Mouse (Mus musculus) brown adipose tissue, adult 24 weeks (tissue): Measurements from ENCODE around the gene Agpat4. TPM values are rescaled to one million over a fixed set of nuclear protein-coding genes. Genes with fewer than 3 reads are reported as not detected.

ENCODE experiments used
- H3K27ac ChIP-seq: fragments of 200-500 bp; replicated peaks from 2 replicates; pipeline ENCODE4 v1.5.1; 2012; ENCODE audit warnings: low read depth, mild to moderate bottlenecking, low read length
- H3K4me1 ChIP-seq: fragments of 200-500 bp; 2 replicates; pipeline ENCODE4 v1.6.1; 2012; ENCODE audit warnings: low read length, mixed read lengths; ENCODE audit not compliant: control insufficient read depth, insufficient read depth, insufficient read length
- H3K4me3 ChIP-seq: fragments of 200-500 bp; 2 replicates; pipeline ENCODE4 v1.5.1; 2012; ENCODE audit warnings: low read depth, mild to moderate bottlenecking, low read length, moderate library complexity; ENCODE audit not compliant: insufficient read depth
- polyA plus RNA-seq: library from polyadenylated mRNA; stranded (reverse); fragments of >200 nt; gene quantifications from 2 replicates; pipeline ENCODE4 v1.2.4, GENCODE M21; 2012; ENCODE audit not compliant: missing spikeins, insufficient read depth, insufficient read length

Gene Agpat4
- polyA plus RNA-seq, 1 experiment: 3.3 TPM

DNA sequence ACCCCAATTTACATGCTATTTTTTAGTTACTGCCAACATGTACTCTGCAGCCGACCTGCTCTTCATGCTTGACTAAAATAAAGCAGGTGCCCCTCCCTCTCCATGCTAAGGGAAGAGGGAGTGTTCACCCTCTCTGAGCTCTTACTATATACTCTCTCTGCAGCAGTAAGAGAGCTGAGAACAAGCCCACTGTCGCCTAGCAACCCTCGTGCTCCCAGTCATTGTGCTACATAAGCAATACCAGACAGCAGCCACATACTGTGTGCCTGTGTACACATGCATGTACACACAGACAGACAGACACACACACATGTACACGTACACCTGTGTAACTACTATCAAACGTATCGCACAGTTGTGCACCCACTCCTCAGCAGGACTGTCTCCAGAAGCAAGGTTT lies 111.7 kb downstream of the Agpat4 start:
- H3K27ac ChIP-seq: no peak overlapping the region
- no peak overlapping the region for H3K4me3 ChIP-seq
- H3K4me1 ChIP-seq: no peaks in the 10 kb centered on the region

DNA sequence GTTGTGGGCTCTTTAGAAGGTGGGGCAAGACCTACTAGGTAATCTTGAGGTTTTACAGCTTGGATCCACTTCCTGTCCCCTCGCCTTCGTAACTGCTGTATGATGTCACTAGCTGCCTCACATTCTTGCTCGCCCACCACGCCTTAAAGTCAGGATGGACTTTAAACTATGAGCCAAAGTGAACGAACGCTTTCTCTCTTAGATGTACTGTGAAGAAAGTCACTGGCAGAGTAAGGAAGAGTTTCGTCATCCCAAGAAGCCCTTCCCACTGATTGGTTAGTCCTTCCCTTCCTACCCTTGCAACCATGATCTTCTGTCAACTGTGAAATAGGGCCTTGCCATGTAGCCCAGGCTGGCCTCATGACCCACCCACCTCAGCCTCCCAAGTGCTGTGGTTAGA lies 112.6 kb downstream of the Agpat4 start:
- no peak overlapping the region for H3K27ac ChIP-seq
- H3K4me3 ChIP-seq: no peak overlapping the region
- H3K4me1 ChIP-seq: no peaks in the 10 kb centered on the region

DNA sequence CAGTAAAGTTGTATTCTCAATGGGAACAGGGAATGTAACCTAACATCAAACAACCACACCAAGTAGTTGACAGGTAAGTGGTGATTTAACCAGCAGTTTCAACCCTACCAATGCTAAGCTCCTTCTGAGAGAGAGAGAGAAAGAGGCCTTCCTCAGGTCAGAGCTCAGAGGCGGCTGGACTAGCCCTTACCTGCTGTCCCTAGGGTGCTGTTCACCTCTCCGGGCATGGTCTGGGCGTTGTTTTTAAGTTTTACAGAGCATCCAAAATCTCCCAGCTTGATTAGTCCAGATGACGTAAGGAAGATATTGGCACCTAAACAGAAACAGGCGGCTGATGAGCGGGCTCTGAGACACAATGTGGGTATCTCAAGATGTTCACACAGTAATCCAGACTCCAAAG lies 114.2 kb downstream of the Agpat4 start:
- no peak overlapping the region for H3K4me3 ChIP-seq
- H3K27ac ChIP-seq: no peak overlapping the region
- H3K4me1 ChIP-seq: no peaks in the 10 kb centered on the region

DNA sequence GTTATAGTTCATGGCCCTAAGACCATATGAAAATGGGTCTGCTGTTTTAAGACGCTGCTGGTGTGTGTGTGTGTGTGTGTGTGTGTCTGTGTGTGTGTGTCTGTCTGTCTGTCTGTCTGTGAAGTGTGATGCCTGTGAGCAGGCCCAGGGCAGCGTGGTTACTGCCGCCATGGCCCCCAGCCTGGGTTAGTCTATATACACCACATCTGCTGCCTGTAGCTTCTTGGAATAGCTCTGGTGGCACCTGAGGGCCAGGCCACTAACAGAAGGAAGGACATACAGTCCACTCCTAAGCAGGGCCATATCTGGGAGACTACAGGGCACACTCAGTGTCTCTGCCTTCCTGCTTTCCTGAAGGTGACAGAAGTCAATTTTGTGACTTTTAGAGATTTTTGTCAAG lies 122.2 kb downstream of the Agpat4 start:
- no peaks in the 10 kb centered on the region for H3K4me1 ChIP-seq
- no peak overlapping the region for H3K27ac ChIP-seq
- no peak overlapping the region for H3K4me3 ChIP-seq

DNA sequence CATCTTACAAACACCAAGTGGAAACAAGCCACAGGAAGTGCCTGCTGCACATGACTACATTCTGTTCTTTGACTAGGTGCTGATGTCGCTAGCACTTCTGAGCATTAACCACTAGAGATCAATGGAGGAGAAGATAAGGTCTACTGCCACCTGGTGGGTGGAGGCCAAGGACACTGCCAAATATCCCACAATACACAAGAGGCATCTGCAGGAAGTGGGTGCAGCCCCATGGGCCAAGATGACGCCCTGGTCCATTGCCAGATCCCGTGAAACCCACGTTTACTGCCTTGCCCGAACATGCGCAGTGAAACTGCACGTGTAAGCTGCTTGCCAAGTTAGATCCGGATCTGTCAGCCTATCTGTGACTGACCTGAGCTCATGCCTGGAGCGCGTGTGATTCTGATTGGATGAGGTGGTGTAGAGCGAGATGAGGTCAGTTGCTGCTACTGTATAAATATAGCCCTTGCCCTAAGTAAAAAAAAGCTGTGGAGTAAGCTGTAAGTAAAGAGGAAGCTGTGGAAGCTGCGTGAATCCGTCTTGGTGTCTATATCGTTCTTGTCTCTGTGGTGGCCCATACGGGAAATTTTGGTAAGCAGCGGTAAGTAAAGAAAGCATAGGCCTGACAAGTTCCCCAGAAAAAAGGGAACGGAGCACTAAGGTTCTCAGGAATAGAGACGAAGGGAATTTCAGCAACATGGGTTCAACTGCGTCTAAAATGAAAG lies 131.4 kb downstream of the Agpat4 start:
- no peak overlapping the region for H3K27ac ChIP-seq
- H3K4me3 ChIP-seq: no peak overlapping the region
- no peaks in the 10 kb centered on the region for H3K4me1 ChIP-seq

DNA sequence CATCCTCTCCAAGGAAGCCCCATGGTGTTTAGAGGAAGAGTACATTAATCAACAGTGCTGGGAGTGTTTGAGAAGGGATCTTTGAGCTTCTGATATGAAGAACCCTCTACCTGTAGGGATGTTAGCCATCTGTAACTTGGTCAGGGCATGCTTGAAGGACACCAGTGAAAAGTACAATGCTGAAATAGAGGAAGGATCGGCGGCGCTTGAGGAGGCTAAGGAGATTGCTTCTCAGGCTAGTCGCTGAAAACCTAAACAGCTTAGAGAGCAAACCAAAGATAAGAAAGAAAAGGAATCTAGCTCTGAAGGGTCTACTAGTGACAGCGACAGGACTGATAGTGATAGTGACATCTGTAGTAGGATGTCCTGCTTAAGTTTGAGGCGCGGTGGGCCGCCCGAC lies 132.1 kb downstream of the Agpat4 start:
- Histone ChIP-seq H3K4me3 (no peak overlapping the region), H3K27ac (no peak overlapping the region), H3K4me1 (no peaks in the 10 kb centered on the region)

DNA sequence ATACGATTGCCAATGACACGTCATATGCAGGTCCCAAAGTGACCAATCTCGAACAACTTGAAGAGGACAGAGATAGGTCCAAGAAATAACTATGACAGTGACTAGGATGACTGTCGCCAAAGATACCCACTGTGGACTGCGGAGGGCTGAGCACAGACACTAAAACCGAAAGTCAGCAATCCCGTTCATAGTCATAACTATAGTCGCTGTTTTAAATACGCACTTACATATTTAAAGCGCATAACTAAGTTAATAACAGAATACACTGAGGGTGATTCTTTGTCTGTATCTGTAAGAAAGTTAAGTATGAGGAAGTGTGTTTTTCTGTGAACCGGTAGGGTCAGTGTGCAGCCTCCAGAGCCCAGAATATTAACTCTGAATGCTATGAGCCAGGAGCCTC lies 137.6 kb downstream of the Agpat4 start:
- H3K4me1 ChIP-seq: no peaks in the 10 kb centered on the region
- H3K4me3 ChIP-seq: no peak overlapping the region
- H3K27ac ChIP-seq: no peak overlapping the region

DNA sequence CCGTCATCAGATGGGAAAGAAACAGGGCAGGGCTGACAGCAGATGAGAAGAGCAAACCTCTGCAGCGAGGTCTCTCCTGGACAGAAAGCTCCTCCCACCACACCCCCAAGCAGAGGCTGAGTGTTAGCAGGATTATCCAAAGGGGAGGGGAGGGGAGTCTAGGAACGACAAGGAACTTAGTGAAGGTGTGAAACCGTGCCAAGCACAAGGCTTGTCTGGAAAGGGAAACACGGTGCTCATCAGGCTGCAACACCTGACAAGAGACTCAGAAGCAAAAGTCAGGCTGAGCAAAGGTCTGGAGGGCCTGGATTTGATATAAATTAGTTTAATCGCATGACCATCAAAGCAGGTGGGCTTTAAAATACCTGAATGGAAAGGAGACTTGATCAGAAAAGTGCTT lies 140.0 kb downstream of the Agpat4 start:
- Histone ChIP-seq H3K4me1 (no peaks in the 10 kb centered on the region), H3K4me3 (no peak overlapping the region)

DNA sequence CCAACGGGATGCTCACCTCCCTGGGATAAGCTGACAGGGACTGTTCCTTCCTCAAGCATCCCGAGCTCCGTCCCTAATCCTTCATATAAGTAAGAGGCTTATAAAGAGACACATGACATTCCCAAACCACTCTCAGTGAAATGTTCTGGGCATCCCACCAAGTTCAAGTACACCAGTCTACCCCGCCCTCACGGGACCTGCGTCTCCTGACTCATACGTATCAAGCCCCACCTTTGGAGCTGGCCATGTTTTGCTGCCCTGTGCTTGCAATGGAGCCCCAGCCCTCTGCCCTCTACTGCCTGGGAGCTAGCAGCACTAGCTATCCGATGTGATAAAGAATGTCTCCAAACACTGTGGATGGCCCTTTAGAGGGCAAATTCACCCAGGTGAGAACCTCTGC lies 141.5 kb downstream of the Agpat4 start:
- Histone ChIP-seq H3K4me1 (no peaks in the 10 kb centered on the region), H3K4me3 (no peak overlapping the region), H3K27ac (no peak overlapping the region)

More for the DNA sequence above, 140.0 kb downstream of the Agpat4 start:
- no peak overlapping the region for H3K27ac ChIP-seq

DNA sequence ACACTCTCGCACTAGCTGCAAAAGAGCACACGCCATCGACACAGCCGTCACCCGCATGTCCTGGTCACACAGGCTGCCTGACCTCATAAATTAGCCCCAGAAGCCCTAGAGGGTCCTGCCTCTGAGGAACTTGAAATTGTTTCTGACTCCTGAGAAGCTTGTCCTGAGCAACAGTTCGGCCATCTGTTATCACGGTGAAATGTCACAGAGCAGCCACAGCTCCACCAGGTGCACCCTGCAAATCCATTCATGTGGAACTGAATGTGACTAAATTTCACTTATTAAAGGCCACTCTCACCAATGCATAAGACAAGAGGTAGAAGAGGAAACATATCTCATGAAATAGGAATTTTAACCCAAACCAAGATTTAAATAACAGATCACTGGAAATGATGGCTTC lies 142.9 kb downstream of the Agpat4 start:
- H3K27ac ChIP-seq: no peak overlapping the region
- peaks cover 2% of the 10 kb centered on the region; the same call in 1 of the 2 replicates for H3K4me1 ChIP-seq
- H3K4me3 ChIP-seq: no peak overlapping the region

DNA sequence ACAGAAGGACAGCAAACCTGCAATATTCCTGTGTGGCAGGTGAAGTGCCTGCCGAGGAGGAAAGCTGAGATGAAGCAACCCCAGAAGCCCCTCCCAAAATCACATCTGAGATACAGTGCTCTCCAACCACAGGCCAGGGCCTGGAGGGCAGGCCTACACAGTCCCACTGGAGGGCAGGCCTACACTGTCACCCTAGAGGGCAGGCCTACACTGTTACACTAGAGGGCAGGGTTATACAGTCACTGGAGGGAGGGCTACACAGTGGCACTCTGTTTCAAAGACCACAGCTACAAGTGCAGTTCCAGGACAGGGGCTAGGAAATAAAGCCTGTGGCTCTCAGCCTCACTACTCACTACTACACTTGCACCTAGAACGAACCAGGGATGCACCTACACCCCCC lies 143.4 kb downstream of the Agpat4 start:
- H3K4me1 ChIP-seq: peaks cover 7% of the 10 kb centered on the region
- H3K27ac ChIP-seq: no peak overlapping the region
- H3K4me3 ChIP-seq: no peak overlapping the region

DNA sequence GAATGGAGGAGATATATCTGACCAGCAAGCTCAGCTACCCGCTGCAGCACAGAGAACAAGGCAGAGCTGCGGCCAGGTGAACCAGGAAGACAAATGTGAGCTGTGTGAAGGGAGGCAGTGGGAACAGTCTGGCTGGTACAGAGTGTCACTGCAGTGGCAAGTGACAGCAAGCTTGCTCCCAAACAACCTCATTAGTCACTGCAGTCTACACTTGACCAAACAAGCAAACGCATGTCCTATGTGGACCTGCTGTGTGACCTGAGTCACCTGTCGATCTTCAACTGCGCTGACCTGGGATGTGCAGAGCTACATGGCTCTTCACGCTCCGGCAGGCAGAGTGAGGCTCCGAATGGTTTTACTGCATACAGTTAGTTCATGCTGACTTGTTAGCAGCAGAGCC lies 144.3 kb downstream of the Agpat4 start:
- Histone ChIP-seq H3K4me3 (no peak overlapping the region), H3K4me1 (peaks cover 7% of the 10 kb centered on the region), H3K27ac (no peak overlapping the region)

DNA sequence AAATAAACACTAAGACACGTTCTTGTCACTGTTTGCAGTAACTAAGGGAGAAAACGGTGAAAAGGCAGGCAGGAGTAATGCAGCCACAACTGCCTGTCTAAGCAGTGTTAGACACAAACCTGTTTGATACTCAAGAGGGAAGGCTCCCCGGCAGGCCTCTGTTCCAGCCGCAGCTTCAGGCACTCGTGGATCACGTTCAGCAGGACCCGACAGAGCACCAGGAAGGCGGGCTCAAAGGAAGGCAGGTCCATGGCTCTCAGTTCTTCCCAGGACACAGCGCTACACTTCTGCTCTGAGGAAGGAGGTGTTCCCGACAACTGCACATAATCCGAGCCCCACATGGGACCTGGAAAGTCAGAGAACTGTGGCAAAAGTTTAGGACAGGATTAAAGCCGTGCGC lies 145.3 kb downstream of the Agpat4 start:
- H3K4me3 ChIP-seq: no peak overlapping the region
- H3K4me1 ChIP-seq: peaks cover 7% of the 10 kb centered on the region
- no peak overlapping the region for H3K27ac ChIP-seq

DNA sequence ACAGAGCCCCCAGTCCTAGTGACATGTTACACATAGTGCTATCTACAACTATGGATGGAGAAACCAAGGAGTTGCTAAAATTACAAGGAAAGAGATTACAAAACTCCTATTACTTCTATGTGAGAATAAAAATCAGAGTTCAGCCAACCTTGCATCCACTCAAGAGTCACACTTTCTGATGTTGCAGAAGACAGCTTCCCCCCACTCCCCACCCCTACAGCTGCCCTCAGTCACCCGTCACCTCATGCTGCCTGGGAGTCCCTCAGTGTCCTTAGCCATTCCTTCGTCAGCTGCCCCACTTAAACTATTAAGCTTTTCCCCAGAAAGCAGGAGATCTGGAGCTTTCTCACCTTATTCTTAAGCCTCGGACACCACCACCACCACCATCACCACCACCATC lies 145.8 kb downstream of the Agpat4 start:
- peaks cover 7% of the 10 kb centered on the region for H3K4me1 ChIP-seq
- no peak overlapping the region for H3K27ac ChIP-seq
- H3K4me3 ChIP-seq: no peak overlapping the region

DNA sequence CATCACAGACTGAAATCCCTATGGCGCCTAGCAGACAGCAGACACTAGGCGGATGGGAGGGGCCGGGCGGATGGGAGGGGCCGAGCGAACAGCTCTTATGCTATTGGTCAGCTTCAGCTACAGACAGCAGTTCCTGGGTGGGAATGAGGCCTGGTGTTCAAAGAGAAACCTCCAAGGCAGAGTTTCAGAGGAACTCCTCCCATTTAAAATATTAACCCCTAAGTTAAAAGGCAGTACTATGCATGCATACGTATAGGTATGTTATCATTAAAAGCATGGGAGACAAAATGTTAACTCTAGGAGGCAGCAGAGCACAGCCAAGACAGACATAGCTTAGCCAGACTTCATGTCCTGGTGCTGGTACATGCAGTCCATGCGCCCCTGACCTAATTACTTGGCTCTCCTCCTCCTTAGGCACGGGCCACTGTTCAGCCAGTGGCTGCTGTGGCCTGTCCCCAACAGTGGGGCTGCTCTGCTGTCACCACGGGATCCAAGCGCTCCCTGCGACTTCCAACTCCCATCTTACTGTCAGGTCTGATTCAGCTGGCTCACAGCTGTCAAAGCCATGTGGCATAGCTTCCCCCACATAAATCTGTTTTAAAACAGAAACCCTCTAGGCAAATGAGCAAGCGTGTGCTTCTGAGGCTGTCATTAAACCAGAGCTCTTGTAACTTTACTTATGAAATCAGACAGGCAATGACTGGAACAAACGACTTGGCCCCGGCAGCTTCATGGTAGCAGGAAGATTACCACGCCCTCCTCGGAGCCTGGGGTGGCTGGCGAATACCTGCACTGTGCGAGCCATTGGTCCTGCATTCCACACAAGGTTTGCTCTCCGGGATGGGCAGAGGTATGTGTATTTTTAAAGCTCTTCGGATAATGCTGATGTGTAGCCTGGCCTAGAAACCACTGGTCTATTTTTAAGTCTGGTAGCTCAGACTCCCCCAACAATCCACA lies 147.7 kb downstream of the Agpat4 start:
- peaks cover 7% of the 10 kb centered on the region for H3K4me1 ChIP-seq
- peak overlapping the region; percentile 16; the same call in 1 of the 2 replicates for H3K27ac ChIP-seq

DNA sequence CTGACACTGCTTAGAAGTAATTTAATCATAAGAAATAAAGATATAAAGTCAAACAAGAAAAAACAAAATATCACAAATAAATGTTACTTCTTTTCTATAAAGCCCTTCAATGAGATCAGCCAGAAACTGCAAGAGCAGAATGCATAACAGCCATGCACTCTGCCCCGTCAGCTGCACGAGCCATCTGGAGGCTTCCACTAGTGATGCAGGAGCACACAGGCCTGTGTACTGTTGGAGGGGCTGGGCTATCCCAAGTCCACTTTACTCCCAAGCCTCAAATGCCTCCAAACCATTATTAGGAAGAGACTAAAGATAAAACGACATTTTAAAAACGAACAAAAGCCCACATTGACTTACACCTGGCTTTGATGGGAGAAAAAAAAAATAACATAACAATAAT lies 149.6 kb downstream of the Agpat4 start:
- Histone ChIP-seq H3K27ac (no peak overlapping the region), H3K4me3 (no peak overlapping the region), H3K4me1 (peaks cover 7% of the 10 kb centered on the region)

More for the DNA sequence above, 147.7 kb downstream of the Agpat4 start:
- no peak overlapping the region for H3K4me3 ChIP-seq
